Mouse (Mus musculus): ENCODE data around the gene Cfap97. TPM values are rescaled to one million over a fixed set of nuclear protein-coding genes. Genes with fewer than 3 reads are reported as not detected.
"Not testable (repeated sequence)": the region's sequence is repeated elsewhere in the genome, so short reads cannot be mapped to it uniquely, and the experiment has no call there.

Gene Cfap97
- polyA plus RNA-seq, 1 experiment from 2014 or later: 22.9 TPM

DNA sequence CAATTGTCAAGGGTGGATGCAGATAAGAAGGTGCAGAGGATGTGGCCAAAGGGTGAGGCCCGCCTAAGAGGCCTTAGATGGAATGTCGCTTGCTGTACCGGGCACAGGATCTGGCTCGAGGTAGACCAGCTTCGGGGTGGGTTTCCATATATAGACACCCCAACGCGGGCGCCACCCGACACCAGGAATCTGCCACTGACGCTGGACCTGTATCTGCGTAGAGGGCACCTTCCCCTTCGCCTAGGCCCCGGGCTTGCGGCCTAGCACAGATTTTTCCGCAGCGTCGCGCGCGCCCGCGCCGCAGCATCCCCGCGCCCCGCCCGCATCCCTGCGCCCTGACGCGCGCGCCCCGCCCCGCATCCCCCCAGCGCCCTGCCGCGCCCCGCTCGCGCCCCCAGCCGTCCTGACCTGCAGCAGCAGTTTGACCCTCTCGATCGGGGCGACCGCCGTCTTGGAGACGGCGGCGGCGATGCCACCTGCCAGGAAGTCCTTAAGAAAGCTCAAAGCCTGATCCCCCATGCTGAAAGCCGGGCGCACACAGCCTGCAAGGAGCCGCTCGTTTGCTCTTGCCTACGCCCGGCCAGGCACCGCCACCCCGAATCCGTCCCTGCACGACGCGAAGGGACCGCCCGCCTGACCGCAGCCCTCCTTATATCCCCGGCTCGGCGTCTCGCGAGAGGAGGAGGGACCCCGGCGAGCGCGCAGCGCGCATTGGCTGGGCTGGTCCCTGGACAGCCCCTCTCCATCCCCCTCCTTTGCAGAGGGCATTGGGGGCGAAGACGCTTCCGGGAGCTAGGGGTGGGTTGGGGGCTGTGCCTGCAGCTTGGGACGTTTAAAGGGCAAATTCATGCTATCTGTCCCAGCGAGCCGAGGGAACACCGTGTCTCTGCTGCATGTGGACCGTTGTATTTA is 59.1 kb downstream of the Cfap97 start, which contains the start of gene Slc25a4:
Gene Slc25a4, minus strand, starts transcription at position 881 of the 912 bp plus-strand sequence.
- no peaks in the 10 kb centered on the region for H3K9me3 ChIP-seq
- peak within 1 kb of the TSS; percentile 65 for H3K4me2 ChIP-seq
- H3K27ac ChIP-seq: peak within 1 kb of the TSS; percentile 98
- ATAC-seq (ENCODE audit: low FRiP score): peak; percentile 100
- H3K36me3 ChIP-seq (replicated peaks): peaks cover 35% of the 10 kb centered on the region
- H3K27me3 ChIP-seq: 0 out of 2 replicates have a peak, but pooled peaks cover 5% of the 10 kb centered on the region
- peak within 1 kb of the TSS; percentile 92 for H3K9ac ChIP-seq
- WGBS: under 1% methylated on average over 79 of the region's 84 CpGs
- H3K4me3 ChIP-seq (replicated peaks): peak within 1 kb of the TSS; percentile 73
- H3K4me1 ChIP-seq: peaks cover 34% of the 10 kb centered on the region

DNA sequence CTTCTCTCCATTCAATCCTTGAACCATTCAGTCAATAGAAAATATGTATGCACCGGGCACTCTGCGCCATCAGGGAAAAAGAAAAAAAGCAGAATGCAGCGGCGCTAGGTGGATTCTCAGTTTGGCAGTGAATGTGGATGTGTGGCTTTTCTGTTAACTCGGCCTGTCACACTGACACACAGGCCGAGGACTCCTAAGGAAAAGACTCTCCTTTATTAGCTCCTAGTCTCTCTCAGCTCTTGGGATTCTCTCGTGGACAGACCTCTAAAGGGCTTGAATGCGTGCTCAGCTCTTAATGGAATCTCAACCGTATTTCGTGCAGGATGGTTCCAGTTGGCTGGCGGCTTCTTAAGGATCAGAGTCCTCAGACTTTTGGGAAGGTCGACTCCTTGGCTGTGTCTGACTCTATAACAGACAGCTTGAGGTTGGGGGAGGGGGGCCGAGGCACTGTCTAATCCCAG is 60.1 kb downstream of the Cfap97 start:
- peak overlapping the region; percentile 98 for H3K27ac ChIP-seq
- H3K9me3 ChIP-seq: no peaks in the 10 kb centered on the region
- H3K4me1 ChIP-seq: peaks cover 34% of the 10 kb centered on the region
- 4% methylated on average over 13 of the region's 13 CpGs for WGBS
- H3K4me3 ChIP-seq (replicated peaks): peak overlapping the region; percentile 73
- no peak for ATAC-seq (ENCODE audit: low FRiP score)
- peak overlapping the region; percentile 65 for H3K4me2 ChIP-seq
- H3K36me3 ChIP-seq (replicated peaks): peaks cover 25% of the 10 kb centered on the region
- peak overlapping the region; percentile 92 for H3K9ac ChIP-seq
- 0 out of 2 replicates have a peak, but pooled peaks cover 5% of the 10 kb centered on the region for H3K27me3 ChIP-seq

DNA sequence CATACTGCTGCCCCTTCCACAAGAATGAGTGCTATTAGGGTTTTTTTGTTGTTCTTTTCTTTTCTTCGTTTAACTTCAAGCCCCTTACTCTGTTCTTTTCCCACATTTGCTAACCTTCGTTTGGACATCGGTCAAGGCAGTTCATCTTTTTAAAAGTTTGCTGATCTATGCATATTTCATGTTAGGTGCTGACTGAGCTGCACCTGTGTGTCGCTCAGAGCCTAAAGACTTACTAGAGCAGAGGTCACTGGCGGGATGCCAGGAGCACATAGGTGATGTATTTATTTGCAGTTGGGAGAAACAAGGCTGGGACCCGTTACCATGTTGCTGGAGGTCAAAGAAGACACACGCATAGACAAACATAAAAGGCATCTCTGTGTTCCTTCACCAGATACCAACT is 60.6 kb downstream of the Cfap97 start:
- Histone ChIP-seq H3K4me1 (peaks cover 38% of the 10 kb centered on the region), H3K4me2 (no peak overlapping the region), H3K27ac (no peak overlapping the region), H3K4me3 (replicated peaks) (no peak overlapping the region), H3K9ac (no peak overlapping the region), H3K36me3 (replicated peaks) (peaks cover 21% of the 10 kb centered on the region), H3K27me3 (0 out of 2 replicates have a peak, but pooled peaks cover 5% of the 10 kb centered on the region), H3K9me3 (no peaks in the 10 kb centered on the region)
- ATAC-seq (ENCODE audit: low FRiP score): no peak
- 41% methylated on average over 7 of the region's 7 CpGs for WGBS

DNA sequence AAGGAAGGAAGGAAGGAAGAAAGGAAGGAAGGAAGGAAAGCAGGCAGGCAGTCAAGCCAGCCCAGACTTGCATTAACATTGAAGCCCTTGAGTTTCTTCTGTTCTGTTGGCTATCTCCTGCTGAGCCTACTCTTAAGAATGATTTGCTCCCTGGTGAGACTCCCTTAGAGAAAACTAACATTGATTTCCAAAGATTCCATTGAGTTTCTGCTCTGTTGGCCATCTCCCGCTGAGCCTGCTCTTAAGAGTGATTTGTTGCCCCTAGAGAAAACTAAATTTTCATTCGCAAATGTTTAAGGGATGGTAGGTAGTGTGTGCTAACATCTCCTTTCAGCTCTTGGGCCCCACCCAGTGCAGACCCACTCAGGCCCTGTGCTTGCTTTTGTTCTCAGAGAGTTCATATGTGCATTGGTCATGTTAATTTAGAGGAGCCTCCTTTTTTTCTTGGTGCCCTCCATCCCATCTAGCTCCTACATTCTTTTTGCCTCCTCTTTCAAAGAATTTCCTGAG is 62.5 kb downstream of the Cfap97 start:
- no peak overlapping the region for H3K4me3 ChIP-seq (replicated peaks)
- WGBS: 10% methylated on average over 2 of the region's 2 CpGs
- H3K27ac ChIP-seq: no peak overlapping the region
- H3K27me3 ChIP-seq: peaks cover 13% of the 10 kb centered on the region; the same call in 1 of the 2 replicates
- H3K36me3 ChIP-seq (replicated peaks): peaks cover 2% of the 10 kb centered on the region
- peaks cover 30% of the 10 kb centered on the region for H3K4me1 ChIP-seq
- H3K4me2 ChIP-seq: no peak overlapping the region
- H3K9me3 ChIP-seq: no peaks in the 10 kb centered on the region
- no peak for ATAC-seq (ENCODE audit: low FRiP score)
- H3K9ac ChIP-seq: no peak overlapping the region

DNA sequence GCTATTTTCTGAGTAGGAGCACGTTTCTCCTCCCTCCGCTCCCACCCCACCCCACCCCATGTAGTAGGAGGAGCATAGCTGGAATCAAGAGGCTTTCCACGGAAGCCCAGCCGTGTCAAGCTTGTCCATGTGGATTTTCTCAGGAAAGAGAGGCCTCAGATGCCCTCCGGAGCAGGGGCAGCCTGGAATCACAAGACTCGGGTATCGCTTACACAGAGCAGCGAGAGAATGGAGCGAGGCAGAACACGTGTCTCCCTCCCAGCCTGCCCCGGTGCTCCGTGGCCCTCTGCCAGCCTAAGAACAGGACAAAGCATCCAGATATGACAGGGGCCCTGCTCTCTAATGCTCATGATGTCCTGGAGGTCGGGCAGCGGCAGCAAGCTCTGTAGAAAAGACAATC is 65.3 kb downstream of the Cfap97 start:
- peaks cover 13% of the 10 kb centered on the region; the same call in 1 of the 2 replicates for H3K27me3 ChIP-seq
- WGBS: 2% methylated on average over 14 of the region's 14 CpGs

DNA sequence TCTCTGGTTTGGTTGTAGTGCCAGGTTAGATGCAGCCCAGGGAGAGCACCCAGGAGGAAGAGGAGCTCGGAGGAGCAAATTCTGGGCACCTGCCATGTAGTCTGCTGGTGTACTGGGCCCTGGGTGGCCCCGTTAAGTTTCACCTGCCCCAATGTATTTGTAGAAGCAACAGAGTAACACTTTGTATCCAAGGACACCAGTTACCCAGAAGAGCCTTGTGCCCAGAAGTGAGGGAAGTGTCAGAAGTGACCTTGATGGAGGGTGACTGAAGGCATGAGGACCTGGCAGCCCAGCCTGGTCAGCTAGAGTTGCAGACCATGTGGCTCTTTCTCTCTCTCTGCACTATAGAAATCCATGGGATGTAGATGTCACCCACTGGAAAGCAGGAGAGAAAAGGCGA is 69.0 kb downstream of the Cfap97 start:
- H3K9me3 ChIP-seq: no peaks in the 10 kb centered on the region
- H3K36me3 ChIP-seq (replicated peaks): no peaks in the 10 kb centered on the region
- no peak for ATAC-seq (ENCODE audit: low FRiP score)
- H3K4me2 ChIP-seq: no peak overlapping the region
- H3K4me3 ChIP-seq (replicated peaks): no peak overlapping the region
- peaks cover 5% of the 10 kb centered on the region for H3K4me1 ChIP-seq
- no peak overlapping the region for H3K9ac ChIP-seq
- H3K27ac ChIP-seq: no peak overlapping the region
- WGBS: 85% methylated on average over 3 of the region's 3 CpGs
- peaks cover 8% of the 10 kb centered on the region; the same call in 1 of the 2 replicates for H3K27me3 ChIP-seq

More for the DNA sequence above, 65.3 kb downstream of the Cfap97 start:
- Histone ChIP-seq H3K4me1 (peaks cover 11% of the 10 kb centered on the region), H3K4me2 (peak overlapping the region; percentile 57), H3K9me3 (no peaks in the 10 kb centered on the region), H3K36me3 (replicated peaks) (no peaks in the 10 kb centered on the region), H3K9ac (peak overlapping the region; percentile 54), H3K4me3 (replicated peaks) (peak overlapping the region; percentile 37), H3K27ac (0 out of 2 replicates have a peak overlapping the region, but pooled peaks have one; percentile 31)
- ATAC-seq (ENCODE audit: low FRiP score): peak; percentile 87

DNA sequence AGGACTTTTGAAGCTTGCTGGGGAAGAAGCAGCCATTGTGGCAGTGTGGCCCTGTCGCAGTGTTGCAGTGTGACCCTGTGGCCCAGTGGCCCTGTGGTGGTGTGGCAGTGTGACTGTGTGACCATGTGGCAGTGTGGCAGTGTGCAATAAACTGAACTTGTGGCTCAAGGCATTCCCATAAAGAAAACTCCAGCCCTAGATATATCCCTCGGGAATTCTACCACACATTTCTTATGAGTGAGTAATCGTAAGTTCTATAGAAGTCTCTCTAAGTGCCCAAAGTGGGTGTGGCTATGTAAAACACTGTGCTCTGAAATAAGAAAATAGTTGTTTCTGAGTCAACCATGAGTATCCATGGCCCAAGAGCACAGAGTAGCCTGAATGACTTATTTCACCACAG is 73.9 kb downstream of the Cfap97 start:
- 77% methylated on average over 3 of the region's 3 CpGs for WGBS
- Histone ChIP-seq H3K27ac (no peak overlapping the region), H3K36me3 (replicated peaks) (no peaks in the 10 kb centered on the region), H3K4me3 (replicated peaks) (no peak overlapping the region), H3K27me3 (no peaks in the 10 kb centered on the region), H3K4me1 (no peaks in the 10 kb centered on the region), H3K9ac (no peak overlapping the region), H3K4me2 (no peak overlapping the region), H3K9me3 (no peaks in the 10 kb centered on the region)
- ATAC-seq (ENCODE audit: low FRiP score): no peak

DNA sequence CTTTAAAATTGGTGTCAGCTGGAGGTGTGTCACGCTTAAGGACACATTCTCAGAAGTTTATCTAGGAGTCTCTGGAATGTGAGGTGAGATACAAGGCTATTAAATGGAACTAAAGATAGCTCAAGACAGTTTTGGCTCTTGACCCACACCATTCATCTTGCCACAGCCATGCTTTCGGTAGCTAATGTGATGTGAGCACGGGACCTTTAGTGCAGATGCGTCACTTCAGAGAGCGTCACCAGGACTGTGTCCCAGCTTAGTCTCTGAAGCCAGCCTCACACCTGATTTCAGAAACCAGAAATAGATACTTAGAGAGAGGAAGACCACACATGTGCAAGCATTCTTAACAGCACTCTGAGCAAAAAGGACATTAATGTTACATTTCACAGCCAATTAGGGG is 75.1 kb downstream of the Cfap97 start:
- Histone ChIP-seq H3K4me1 (no peaks in the 10 kb centered on the region), H3K36me3 (replicated peaks) (no peaks in the 10 kb centered on the region), H3K4me2 (no peak overlapping the region), H3K4me3 (replicated peaks) (no peak overlapping the region), H3K9me3 (no peaks in the 10 kb centered on the region), H3K27me3 (no peaks in the 10 kb centered on the region), H3K9ac (no peak overlapping the region), H3K27ac (no peak overlapping the region)
- no peak for ATAC-seq (ENCODE audit: low FRiP score)
- 85% methylated on average over 5 of the region's 5 CpGs for WGBS

DNA sequence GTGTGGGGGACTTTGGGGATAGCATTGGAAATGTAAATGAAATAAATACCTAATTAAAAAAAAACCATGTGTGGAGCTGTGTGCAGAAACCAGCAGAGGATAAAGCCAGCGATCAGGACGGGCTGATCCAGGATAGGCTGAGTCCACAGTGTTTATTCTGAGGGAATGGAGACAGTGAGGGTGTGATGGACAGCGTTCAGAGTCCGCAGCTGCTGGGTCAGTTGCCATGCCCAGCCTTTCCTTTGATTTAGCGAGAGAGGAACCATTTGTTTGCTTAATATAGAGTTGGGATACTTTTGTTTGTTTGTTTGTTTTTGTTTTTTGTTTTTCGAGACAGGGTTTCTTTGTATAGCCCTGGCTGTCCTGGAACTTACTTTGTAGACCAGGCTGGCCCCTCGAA is 80.4 kb downstream of the Cfap97 start:
- WGBS: 80% methylated on average over 7 of the region's 7 CpGs
- ATAC-seq (ENCODE audit: low FRiP score): not testable (repeated sequence)

DNA sequence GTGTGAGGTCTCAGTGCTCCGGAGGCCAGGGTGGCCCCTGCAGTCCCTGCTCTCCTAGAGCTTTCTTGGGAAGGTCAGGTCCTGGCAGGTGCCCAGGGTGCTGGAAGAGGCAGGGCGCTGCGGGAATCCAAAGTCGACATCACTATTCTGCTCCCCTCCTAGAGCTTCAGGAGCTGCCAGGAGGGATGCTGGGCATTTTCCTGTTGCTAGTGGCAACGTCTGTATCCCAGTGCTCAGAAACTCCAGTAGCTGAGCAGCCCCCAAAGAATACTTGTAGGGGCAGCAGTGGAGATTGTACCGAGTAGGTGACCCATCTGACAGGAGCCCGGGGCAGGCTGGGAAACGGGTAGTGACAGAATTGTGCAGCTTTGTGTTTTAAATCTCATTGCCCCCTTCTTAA is 81.2 kb downstream of the Cfap97 start:
- Histone ChIP-seq H3K4me3 (replicated peaks) (no peak overlapping the region), H3K4me1 (no peaks in the 10 kb centered on the region), H3K4me2 (no peak overlapping the region), H3K36me3 (replicated peaks) (no peaks in the 10 kb centered on the region), H3K27me3 (peaks cover 6% of the 10 kb centered on the region; the same call in 1 of the 2 replicates), H3K27ac (no peak overlapping the region), H3K9me3 (no peaks in the 10 kb centered on the region), H3K9ac (no peak overlapping the region)
- no peak for ATAC-seq (ENCODE audit: low FRiP score)
- WGBS: 61% methylated on average over 8 of the region's 8 CpGs

More for the DNA sequence above, 80.4 kb downstream of the Cfap97 start:
- H3K36me3 ChIP-seq (replicated peaks); H3K9me3 ChIP-seq; H3K27ac ChIP-seq; H3K9ac ChIP-seq; H3K4me1 ChIP-seq; H3K4me3 ChIP-seq (replicated peaks); H3K4me2 ChIP-seq; H3K27me3 ChIP-seq: not testable (repeated sequence)

DNA sequence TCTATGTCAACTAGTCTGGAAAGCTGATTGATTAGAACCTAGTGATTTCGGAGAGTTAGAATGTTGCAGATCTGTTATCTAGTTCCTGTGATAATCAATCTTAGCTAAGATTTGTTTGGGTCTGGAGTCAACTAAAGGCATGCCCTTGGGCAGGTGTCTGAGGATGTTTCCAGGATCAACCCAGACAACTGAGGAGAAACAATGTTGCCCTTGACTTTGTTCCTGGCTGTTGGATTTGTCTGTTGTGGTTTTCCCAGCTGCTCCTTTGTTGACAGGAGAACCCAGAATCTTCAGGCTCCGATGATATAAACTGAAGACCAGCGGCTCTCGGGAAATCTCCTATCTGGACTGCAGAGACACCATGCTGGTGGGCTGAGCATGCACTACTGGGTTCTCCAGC is 83.2 kb downstream of the Cfap97 start:
- Histone ChIP-seq H3K27ac (no peak overlapping the region), H3K36me3 (replicated peaks) (no peaks in the 10 kb centered on the region), H3K4me2 (no peak overlapping the region), H3K9ac (no peak overlapping the region), H3K27me3 (peaks cover 8% of the 10 kb centered on the region), H3K4me1 (no peaks in the 10 kb centered on the region), H3K4me3 (replicated peaks) (no peak overlapping the region), H3K9me3 (no peaks in the 10 kb centered on the region)
- ATAC-seq (ENCODE audit: low FRiP score): no peak
- 85% methylated on average over 4 of the region's 4 CpGs for WGBS

DNA sequence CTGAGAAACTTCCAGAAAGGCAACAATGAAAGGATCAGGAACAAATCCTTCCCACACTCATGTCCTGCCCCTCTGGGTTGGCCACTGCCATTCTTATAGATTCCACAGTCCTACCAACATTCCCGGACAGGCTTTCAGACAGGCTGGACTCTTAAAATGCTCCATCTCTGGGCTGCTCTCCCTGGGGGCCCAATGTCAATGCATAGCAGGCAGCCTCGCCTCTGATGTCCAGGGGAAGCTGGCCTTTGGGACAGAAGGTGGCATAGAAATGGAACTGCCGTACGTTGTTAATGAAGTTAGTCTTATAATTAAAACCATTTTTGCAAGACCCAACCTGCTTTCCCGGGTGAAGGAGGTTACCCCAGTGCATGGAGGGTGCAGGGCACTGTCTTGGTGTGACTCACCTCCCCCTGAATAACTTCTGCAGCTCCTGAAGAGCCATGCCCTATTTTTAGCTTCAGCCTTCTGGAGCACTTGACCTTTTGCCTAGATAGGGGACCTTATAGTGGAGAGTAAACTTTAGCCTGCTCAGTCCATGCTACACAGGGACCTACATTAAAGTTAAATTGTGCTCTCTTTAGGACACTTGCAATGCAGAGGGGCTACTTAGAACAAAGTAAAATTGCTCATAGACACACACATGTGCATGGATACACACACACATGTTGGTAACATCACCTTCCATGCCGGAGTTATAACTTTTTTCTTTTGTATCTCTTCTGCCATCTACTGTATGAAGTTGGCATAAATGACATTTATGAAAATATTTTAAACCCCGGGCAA is 85.1 kb downstream of the Cfap97 start:
- Histone ChIP-seq H3K27ac (no peak overlapping the region), H3K9ac (no peak overlapping the region), H3K4me3 (replicated peaks) (no peak overlapping the region), H3K36me3 (replicated peaks) (no peaks in the 10 kb centered on the region), H3K4me2 (no peak overlapping the region), H3K9me3 (no peaks in the 10 kb centered on the region), H3K27me3 (peaks cover 17% of the 10 kb centered on the region), H3K4me1 (no peaks in the 10 kb centered on the region)
- no peak for ATAC-seq (ENCODE audit: low FRiP score)
- WGBS: 77% methylated on average over 7 of the region's 7 CpGs
